Mouse (Mus musculus) neural tube, embryonic 15.5 days (tissue): Measurements from ENCODE around the gene Gm9970. TPM values are rescaled to one million over a fixed set of nuclear protein-coding genes. Genes with fewer than 3 reads are reported as not detected.

ENCODE experiments used
- ATAC-seq: fragments of 200-750 bp; cut with Nextera tagmentation; 2 replicates; pipeline ENCODE4 v1.8.0; 2017; ENCODE audit warnings: mild to moderate bottlenecking, moderate TSS enrichment, moderate library complexity; ENCODE audit not compliant: low FRiP score
- H3K27ac ChIP-seq: fragments of 300-500 bp; sonication (generic); replicated peaks from 2 replicates; pipeline ENCODE4 v1.5.1; 2015; ENCODE audit warnings: mild to moderate bottlenecking, inconsistent platforms
- H3K27me3 ChIP-seq: fragments of 300-500 bp; sonication (generic); replicated peaks from 2 replicates; pipeline ENCODE4 v1.6.1; 2015; ENCODE audit warnings: inconsistent platforms
- H3K36me3 ChIP-seq: fragments of 300-500 bp; sonication (generic); 2 replicates; pipeline ENCODE4 v1.6.1; 2015; ENCODE audit warnings: inconsistent platforms
- H3K4me1 ChIP-seq: fragments of 300-500 bp; sonication (generic); 2 replicates; pipeline ENCODE4 v1.6.1; 2015; ENCODE audit warnings: inconsistent platforms
- H3K4me2 ChIP-seq: fragments of 300-500 bp; sonication (generic); 2 replicates; pipeline ENCODE4 v1.6.1; 2015; ENCODE audit warnings: inconsistent platforms, mild to moderate bottlenecking, moderate library complexity
- H3K4me3 ChIP-seq: fragments of 300-500 bp; sonication (generic); replicated peaks from 2 replicates; pipeline ENCODE4 v1.5.1; 2015; ENCODE audit warnings: mild to moderate bottlenecking, inconsistent platforms
- H3K9ac ChIP-seq: fragments of 300-500 bp; sonication (generic); replicated peaks from 2 replicates; pipeline ENCODE4 v1.6.1; 2015; ENCODE audit warnings: mild to moderate bottlenecking, inconsistent platforms
- H3K9me3 ChIP-seq: fragments of 300-500 bp; sonication (generic); replicated peaks from 2 replicates; pipeline ENCODE4 v1.6.1; 2016; ENCODE audit warnings: inconsistent platforms
- WGBS: fragments of 180-500 bp; shearing (Covaris S2); methylation state at CpG from one replicate; pipeline ENCODE4 v1.1.7; 2015; ENCODE audit warnings: mixed read lengths; 5-methylcytosine and 5-hydroxymethylcytosine counted together
- polyA plus RNA-seq: library from polyadenylated mRNA; unstranded; fragments of >200 nt; fragmentation: Nextera tagmentation; extraction: Ambion mirVana; gene quantifications from 2 replicates; pipeline ENCODE4 v1.2.1, GENCODE M21; 2015

Gm9970 gene
- polyA plus RNA-seq, 1 experiment from 2014 or later, result 0.51 TPM

DNA sequence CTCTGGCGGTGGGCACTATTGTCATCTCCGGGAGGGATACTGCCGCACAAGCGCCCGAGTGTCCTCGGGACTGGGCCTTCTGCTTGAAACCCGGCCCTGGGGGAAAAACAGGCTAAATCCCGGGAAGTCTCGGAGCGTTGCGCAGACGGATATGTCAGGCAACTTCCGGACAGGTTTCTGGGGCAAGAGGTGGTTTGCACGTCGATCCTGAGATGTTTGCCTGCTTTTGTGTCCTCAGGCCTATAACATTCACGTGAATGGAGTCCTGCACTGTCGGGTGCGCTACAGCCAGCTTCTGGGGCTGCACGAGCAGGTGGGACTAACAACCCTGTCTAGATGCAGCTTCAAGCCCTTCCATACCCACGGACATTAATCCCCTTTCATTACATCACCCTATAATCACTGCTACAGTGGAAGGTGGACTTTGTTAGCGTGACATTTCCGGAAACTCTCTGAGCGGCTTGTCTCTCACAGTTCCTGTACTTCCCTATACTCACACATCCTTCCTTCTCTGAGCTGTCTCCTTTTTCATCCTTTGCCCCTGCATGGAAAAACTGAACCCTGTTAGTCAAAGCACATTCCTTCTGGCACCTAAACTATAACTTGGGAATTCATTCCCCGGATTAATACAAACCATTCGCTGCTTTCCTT, 47.3 kb downstream of the Gm9970 start:
- no peaks in the 10 kb centered on the region for H3K9me3 ChIP-seq
- no peaks in the 10 kb centered on the region for H3K27me3 ChIP-seq
- ATAC-seq, result no peak
- H3K27ac ChIP-seq, result peak overlapping the region; percentile 91
- peak overlapping the region; percentile 88 for H3K4me2 ChIP-seq
- H3K4me3 ChIP-seq, result peak overlapping the region; percentile 86
- peak overlapping the region; percentile 93 for H3K9ac ChIP-seq
- 14% methylated on average over 25 of the region's 25 CpGs for WGBS
- H3K4me1 ChIP-seq, result peaks cover 24% of the 10 kb centered on the region
- H3K36me3 ChIP-seq, result peaks cover 61% of the 10 kb centered on the region

- H3K27ac ChIP-seq, result peak within 1 kb of the TSS; percentile 91
- WGBS, result under 1% methylated on average over 48 of the region's 48 CpGs
- no peaks in the 10 kb centered on the region for H3K27me3 ChIP-seq
- peaks cover 24% of the 10 kb centered on the region for H3K4me1 ChIP-seq
- peak; percentile 96 for ATAC-seq
- H3K4me2 ChIP-seq, result peak within 1 kb of the TSS; percentile 88
- H3K36me3 ChIP-seq, result peaks cover 61% of the 10 kb centered on the region
- H3K4me3 ChIP-seq, result peak within 1 kb of the TSS; percentile 86
- H3K9me3 ChIP-seq, result no peaks in the 10 kb centered on the region
- H3K9ac ChIP-seq, result peak within 1 kb of the TSS; percentile 93
Measured at GRCm38 (mm10) chr5:31192939-31193630, 47.9 kb downstream of the Gm9970 start, which contains the start of the genes Snx17 and Eif2b4. Snx17 (plus strand) TSS chr5:31193227. Eif2b4 (minus strand) TSS chr5:31193430.

GRCm38 (mm10) chr5:31192045-31192938, 48.7 kb downstream of the Gm9970 start:
- 15% methylated on average over 42 of the region's 42 CpGs for WGBS
- no peaks in the 10 kb centered on the region for H3K27me3 ChIP-seq
- H3K9me3 ChIP-seq, result no peaks in the 10 kb centered on the region
- peaks cover 24% of the 10 kb centered on the region for H3K4me1 ChIP-seq
- H3K9ac ChIP-seq, result peak overlapping the region; percentile 83
- H3K36me3 ChIP-seq, result peaks cover 61% of the 10 kb centered on the region
- H3K4me2 ChIP-seq, result peak overlapping the region; percentile 88
- ATAC-seq, result peak; percentile 58
- peak overlapping the region; percentile 86 for H3K4me3 ChIP-seq
- peak overlapping the region; percentile 89 for H3K27ac ChIP-seq

Other genes starting within 250 kb of the Gm9970 start
- gene Atraid, start 192.9 kb downstream of the Gm9970 start, polyA plus RNA-seq, result 173 and 179 TPM in 2 replicates
- gene Slc5a6, start 192.3 kb downstream of the Gm9970 start, polyA plus RNA-seq, result 16.7 and 17.8 TPM in 2 replicates
- gene Cad, start 186.5 kb downstream of the Gm9970 start, polyA plus RNA-seq, result 11.6 and 13.5 TPM in 2 replicates
- gene Dnajc5g, start 134.9 kb downstream of the Gm9970 start, polyA plus RNA-seq, result not detected in 2 replicates
- gene Slc30a3, start 133.0 kb downstream of the Gm9970 start, polyA plus RNA-seq, result 44.9 and 55.5 TPM in 2 replicates
- 0.33 and 1.5 TPM in 2 replicates for gene Trim54, start 124.5 kb downstream of the Gm9970 start, polyA plus RNA-seq
- gene Ucn, start 102.4 kb downstream of the Gm9970 start, polyA plus RNA-seq, result 0.41 TPM in 1 of 2 replicates, not detected in the other
- 57.4 and 58.0 TPM in 2 replicates for gene Mpv17, start 87.0 kb downstream of the Gm9970 start, polyA plus RNA-seq
- 1.5 and 1.9 TPM in 2 replicates for gene Gm29609, start 61.3 kb downstream of the Gm9970 start, polyA plus RNA-seq
- 54.0 and 61.9 TPM in 2 replicates for gene Gtf3c2, start 61.1 kb downstream of the Gm9970 start, polyA plus RNA-seq
- 111 and 120 TPM in 2 replicates for gene Snx17, start 48.0 kb downstream of the Gm9970 start, polyA plus RNA-seq
- gene Eif2b4, start 47.8 kb downstream of the Gm9970 start, polyA plus RNA-seq, result 86.8 and 90.4 TPM in 2 replicates
- 14.2 and 14.9 TPM in 2 replicates for gene Zfp513, start 38.9 kb downstream of the Gm9970 start, polyA plus RNA-seq
- gene Ppm1g, start 20.5 kb downstream of the Gm9970 start, polyA plus RNA-seq, result 167 and 173 TPM in 2 replicates
- 166 and 168 TPM in 2 replicates for gene Nrbp1, start 368 bp downstream of the Gm9970 start, polyA plus RNA-seq
- 3.0 and 11.2 TPM in 2 replicates for gene Krtcap3, start 10.5 kb upstream of the Gm9970 start, polyA plus RNA-seq
- 28.9 and 30.4 TPM in 2 replicates for gene Ift172, start 49.9 kb upstream of the Gm9970 start, polyA plus RNA-seq
- 102 and 129 TPM in 2 replicates for gene Fndc4, start 54.8 kb upstream of the Gm9970 start, polyA plus RNA-seq
- 0.10 and 0.24 TPM in 2 replicates for gene Gckr, start 56.2 kb upstream of the Gm9970 start, polyA plus RNA-seq
- gene Zfp512, start 211.2 kb upstream of the Gm9970 start, polyA plus RNA-seq, result 97.9 and 110 TPM in 2 replicates
- not detected in 2 replicates for gene 4930548H24Rik, start 244.5 kb upstream of the Gm9970 start, polyA plus RNA-seq